Mouse (Mus musculus) CD4-positive, CD25-positive, alpha-beta regulatory T cell, adult 4 months (primary cell): ENCODE data around the gene Cdcp1. TPM values are rescaled to one million over a fixed set of nuclear protein-coding genes. Genes with fewer than 3 reads are reported as not detected.

Experiments used
- ATAC-seq: one replicate; pipeline ENCODE4 v1.8.0; 2017
- polyA plus RNA-seq, 2 experiments: library from polyadenylated mRNA; unstranded; fragments of 100-300 nt; shearing (Covaris generic); gene quantifications; one replicate each; pipeline ENCODE4 v1.2.1; 2017

Gene Cdcp1
- polyA plus RNA-seq, 2 experiments from 2014 or later: 3.1 to 4.6 TPM

GRCm38 (mm10) chr9:123207895-123208294 lies 7.9 kb downstream of the Cdcp1 start:
- no peak for ATAC-seq

- ATAC-seq: no peak
Measured at GRCm38 (mm10) chr9:123206948-123207347, 8.9 kb downstream of the Cdcp1 start.

GRCm38 (mm10) chr9:123206526-123206925 lies 9.3 kb downstream of the Cdcp1 start:
- ATAC-seq: no peak

GRCm38 (mm10) chr9:123200116-123200515 lies 15.7 kb downstream of the Cdcp1 start:
- no peak for ATAC-seq

- ATAC-seq: no peak
Measured at GRCm38 (mm10) chr9:123188271-123188670, 27.6 kb downstream of the Cdcp1 start.

GRCm38 (mm10) chr9:123187589-123187988 lies 28.2 kb downstream of the Cdcp1 start:
- ATAC-seq: no peak

GRCm38 (mm10) chr9:123186151-123186550 lies 29.7 kb downstream of the Cdcp1 start:
- no peak for ATAC-seq

GRCm38 (mm10) chr9:123185546-123185945 lies 30.3 kb downstream of the Cdcp1 start:
- no peak for ATAC-seq

- no peak for ATAC-seq
Measured at GRCm38 (mm10) chr9:123183226-123183625, 32.6 kb downstream of the Cdcp1 start.

GRCm38 (mm10) chr9:123180003-123180402 lies 35.8 kb downstream of the Cdcp1 start:
- ATAC-seq: no peak

GRCm38 (mm10) chr9:123177380-123178048 lies 38.3 kb downstream of the Cdcp1 start:
- no peak for ATAC-seq

GRCm38 (mm10) chr9:123174356-123174755 lies 41.5 kb downstream of the Cdcp1 start:
- ATAC-seq: no peak

GRCm38 (mm10) chr9:123173760-123174159 lies 42.1 kb downstream of the Cdcp1 start:
- ATAC-seq: no peak

- no peak for ATAC-seq
Measured at GRCm38 (mm10) chr9:123165781-123166443, 49.9 kb downstream of the Cdcp1 start.

- no peak for ATAC-seq
Measured at GRCm38 (mm10) chr9:123162985-123163694, 52.7 kb downstream of the Cdcp1 start.

- no peak for ATAC-seq
Measured at GRCm38 (mm10) chr9:123161792-123162191, 54.0 kb downstream of the Cdcp1 start.

- peak; percentile 75 for ATAC-seq
Measured at GRCm38 (mm10) chr9:123159330-123159729, 56.5 kb downstream of the Cdcp1 start.

- ATAC-seq: peak; percentile 74
Measured at GRCm38 (mm10) chr9:123158125-123158836, 57.6 kb downstream of the Cdcp1 start.

GRCm38 (mm10) chr9:123157699-123158098 lies 58.1 kb downstream of the Cdcp1 start:
- no peak for ATAC-seq

GRCm38 (mm10) chr9:123156910-123157361 lies 58.9 kb downstream of the Cdcp1 start:
- ATAC-seq: no peak

- ATAC-seq: no peak
Measured at GRCm38 (mm10) chr9:123153121-123153520, 62.7 kb downstream of the Cdcp1 start.

GRCm38 (mm10) chr9:123152026-123152425 lies 63.8 kb downstream of the Cdcp1 start:
- peak; percentile 90 for ATAC-seq

- no peak for ATAC-seq
Measured at GRCm38 (mm10) chr9:123151561-123151960, 64.3 kb downstream of the Cdcp1 start.
